Mouse (Mus musculus) common myeloid progenitor, adult 5-6 weeks (primary cell): ENCODE results near the gene Pde1a. TPM values are rescaled to one million over a fixed set of nuclear protein-coding genes. Genes with fewer than 3 reads are reported as not detected.
"Not testable (repeated sequence)": the region's sequence is repeated elsewhere in the genome, so short reads cannot be mapped to it uniquely, and the experiment has no call there.

ENCODE experiments used
- ATAC-seq: replicated peaks from 2 replicates; pipeline ENCODE4 v1.8.0; 2016; ENCODE audit warnings: low read depth, mild to moderate bottlenecking, moderate TSS enrichment, inconsistent platforms; ENCODE audit not compliant: poor library complexity, severe bottlenecking
- total RNA-seq: library from RNA; stranded (forward); fragments of 200-1000, 187-1606 nt; gene quantifications from 2 replicates; pipeline ENCODE4 v1.2.3, GENCODE M21; 2017

The Pde1a gene
- total RNA-seq, 1 experiment from 2014 or later = not detected

DNA sequence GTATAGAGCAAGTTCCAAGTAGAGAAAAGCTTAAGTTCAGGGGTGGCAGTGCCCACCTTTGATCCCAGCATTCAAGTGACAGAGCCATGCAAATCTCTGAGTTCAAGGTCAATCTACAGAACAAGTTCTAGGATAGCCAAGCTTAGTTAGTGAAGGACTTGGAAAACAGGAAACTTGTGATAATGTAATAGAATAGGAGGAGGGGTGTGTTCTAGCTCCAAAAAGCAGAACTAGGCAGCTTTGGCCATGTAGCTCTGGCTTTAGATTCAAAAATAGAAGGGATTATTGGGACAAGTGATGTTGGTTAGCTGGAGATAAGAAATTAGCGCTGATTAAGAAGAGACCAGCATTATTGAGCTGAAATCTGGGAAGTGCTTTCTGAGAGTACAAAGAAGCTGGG, 272.4 kb downstream of the Pde1a start:
- no peak for ATAC-seq

DNA sequence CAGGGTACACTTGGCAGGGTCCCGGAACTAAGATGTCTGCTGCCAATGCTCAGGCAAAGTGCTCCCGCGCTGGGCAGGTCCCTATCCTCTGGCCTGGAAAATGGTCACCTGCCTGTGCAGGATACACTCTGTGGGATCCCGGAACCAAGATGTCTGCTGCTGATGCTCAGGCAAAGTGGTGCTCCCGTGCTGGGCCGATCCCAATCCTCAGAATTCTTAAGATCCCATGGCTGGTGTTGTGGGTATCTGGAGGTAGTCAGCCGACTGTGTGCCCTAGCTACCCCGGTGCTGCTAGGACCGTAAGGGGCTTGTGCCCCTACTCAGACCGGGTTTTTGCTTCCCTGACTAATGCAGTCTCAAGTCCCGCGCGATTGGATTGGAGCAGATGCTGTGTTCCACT, 281.9 kb downstream of the Pde1a start:
- ATAC-seq = not testable (repeated sequence)

DNA sequence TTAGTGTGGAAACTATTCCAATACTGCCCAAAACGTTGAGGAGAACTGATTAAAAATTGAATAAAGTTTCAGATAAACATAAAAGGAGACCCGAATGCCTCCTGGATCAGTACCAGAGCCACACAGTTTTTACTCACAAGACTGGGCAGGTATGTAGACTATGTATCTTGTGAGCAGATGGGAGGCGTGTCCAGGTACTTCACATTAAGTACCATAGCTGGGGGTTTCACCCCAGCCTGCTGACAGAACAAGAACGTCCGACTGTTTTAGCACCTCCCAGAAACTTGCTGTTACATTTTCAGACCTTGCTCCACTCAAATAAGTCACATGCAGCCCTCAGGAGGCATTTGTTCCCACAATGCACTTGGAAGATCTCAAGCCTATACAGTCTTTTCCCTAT, 289.7 kb downstream of the Pde1a start:
- ATAC-seq = no peak

DNA sequence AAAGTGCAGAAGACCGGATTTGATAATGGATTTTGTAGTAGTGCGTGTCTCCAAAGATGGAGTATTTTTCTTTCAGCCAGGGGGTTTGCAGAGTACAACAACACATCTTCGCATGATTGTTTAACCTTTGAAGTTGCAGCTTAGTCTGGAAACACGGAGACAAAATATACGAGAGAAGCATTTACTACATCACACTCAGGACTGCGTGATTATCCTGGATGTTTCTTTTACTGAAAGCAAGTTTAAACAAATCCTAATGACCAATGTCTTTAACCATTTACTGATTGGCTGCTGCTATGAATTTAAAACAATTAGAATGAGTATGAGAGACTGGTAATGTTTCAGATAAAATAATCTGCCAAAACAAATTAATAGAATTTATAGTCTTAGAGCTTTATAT, 290.2 kb downstream of the Pde1a start:
- ATAC-seq = no peak

DNA sequence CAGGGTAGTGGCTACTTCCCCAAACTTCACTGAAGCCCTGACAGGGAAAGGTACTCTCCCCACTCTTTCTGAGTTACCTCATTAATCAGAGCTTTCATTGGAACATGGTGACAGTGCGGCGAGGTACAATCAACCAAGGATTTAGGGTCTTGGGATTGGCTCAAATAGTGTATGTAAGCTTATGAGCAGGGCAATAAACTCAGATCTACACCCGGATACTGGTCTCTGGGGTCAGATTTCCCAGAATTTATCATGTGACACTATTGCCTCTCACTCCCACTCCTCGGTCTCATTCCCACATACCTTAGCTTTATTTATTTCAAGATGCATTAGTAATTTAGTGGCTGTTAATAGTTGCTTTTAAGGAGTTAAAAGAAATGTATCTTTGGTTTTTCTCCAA, 303.4 kb downstream of the Pde1a start:
- no peak for ATAC-seq

DNA sequence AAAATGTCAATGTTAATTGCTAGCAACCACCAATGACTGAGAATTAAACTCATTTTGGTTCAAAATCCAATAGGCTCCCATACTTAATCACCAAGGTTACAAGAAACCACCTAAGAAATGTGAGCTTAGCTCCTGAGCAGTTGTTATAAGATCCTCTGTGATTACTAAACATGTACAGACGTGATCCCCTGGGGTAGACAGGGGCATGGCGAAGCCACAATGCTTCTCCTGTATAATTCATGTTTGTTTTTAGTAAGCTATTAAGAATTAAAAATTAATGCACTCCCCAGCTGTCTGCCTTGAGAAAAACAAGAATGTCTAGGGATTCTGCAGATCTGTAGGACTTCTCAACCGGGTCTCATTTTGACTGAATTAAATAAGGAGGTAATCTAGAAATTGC, 309.7 kb downstream of the Pde1a start:
- ATAC-seq = no peak

DNA sequence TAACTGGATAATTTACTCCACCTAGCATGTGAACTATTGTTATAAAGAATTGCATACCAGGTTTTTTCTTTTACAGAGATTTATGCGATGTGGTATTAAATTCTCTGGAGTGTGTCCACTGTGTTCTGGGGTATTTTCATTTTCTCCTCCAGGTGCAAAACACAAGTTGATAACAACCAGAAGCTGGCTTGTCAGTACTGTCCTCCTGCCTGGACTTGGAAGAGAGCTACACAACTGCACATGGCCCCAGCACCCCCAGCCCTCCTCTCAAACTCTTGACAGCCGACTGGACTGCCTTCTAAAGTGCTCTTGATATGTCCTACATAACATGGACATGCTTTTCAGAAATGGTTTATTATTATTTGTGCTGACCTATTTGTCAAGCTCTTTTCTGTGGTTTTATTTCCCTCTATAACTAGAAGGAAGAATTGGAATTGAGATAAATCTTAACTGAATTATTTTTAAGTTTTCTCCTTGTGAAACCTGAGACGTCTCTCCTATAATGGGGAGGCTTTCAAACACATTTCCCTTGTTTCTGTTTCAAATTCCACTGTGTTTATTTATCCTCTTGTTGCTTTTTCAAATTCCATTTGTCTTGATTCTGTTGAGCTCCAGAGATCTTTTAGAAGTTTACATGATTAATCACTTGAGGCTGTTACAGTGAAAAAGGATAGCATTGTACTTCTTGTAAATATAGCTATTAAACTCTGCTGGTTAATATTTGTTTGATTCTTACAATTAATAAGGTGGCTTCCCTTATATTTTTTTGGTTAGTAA, 313.4 kb downstream of the Pde1a start:
- ATAC-seq = no peak

DNA sequence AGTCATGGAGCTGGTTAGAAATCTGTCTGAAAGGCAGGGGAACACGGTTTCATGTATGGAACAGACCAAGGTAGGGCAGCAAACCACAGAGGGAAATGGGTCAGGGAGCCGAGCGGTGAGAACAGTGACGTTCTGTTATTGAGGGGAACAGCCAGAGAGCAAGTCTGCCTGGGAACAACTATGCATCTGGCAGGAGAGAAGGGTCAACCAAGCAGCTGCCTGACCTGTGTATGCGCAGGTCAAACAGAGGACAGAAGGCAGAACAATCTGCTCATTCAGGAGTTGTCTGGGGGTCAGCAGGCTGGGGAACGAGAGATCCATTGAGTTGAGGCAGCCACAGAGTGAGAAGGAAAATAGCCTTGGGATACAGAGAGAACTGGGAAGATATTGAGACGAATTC, 330.6 kb downstream of the Pde1a start:
- no peak for ATAC-seq

DNA sequence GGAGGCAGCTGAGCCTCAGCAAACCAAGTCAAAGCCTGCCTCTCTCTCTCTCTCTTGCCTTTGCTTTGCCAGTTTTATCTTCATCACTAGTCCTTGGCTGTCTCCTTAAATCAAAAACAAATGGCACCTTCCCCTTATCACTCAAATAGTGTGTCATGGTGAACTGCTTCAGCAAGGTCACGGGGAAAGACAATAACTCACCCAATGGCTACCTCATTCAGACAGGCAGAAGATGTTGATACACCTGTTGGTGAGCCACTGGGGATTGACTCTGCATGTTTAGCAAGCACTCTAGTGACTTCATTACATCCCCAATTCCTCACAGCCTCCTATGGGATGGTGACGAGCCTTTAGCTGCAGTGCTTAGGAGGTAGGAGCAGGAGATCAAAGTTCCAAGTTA, 331.8 kb downstream of the Pde1a start:
- no peak for ATAC-seq

DNA sequence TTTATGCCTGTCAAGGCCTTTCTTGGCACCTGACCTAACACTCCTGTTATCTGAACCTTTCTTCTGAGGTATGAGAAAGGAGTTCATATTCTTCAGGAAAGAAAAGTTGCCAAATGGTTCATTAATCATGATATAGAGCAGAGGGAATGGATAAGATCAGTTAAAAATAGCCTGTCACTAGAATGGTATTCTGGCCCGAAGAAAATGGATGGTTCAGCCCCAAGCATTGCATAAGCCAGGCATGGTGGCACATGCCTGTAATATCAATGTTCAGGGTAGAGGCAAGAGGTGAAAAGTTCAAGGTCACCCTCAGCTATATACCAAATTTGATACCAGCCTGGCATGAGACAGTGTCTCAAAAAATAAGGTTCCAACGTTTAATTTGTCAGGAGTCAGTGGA, 336.1 kb downstream of the Pde1a start:
- ATAC-seq = no peak

DNA sequence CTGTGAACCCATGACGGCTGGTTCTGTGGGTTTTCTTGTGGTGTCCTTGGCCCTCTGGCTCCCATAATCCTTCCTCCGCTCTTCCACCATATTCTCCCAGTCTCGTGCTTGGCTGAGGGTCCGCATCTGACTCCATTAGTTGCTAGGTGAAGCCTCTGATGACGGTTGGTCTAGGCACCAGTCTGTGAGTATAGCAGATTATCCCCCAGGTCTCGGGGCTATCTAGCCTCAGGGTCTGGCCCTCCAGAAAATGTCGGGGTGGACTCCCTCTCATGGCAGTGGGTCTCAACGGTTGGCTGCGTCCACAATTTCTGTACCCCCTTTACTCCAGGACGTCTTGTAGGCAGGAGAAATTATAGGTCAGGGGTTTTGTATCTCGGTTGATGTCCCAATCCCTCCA, 342.8 kb downstream of the Pde1a start:
- ATAC-seq = no peak

DNA sequence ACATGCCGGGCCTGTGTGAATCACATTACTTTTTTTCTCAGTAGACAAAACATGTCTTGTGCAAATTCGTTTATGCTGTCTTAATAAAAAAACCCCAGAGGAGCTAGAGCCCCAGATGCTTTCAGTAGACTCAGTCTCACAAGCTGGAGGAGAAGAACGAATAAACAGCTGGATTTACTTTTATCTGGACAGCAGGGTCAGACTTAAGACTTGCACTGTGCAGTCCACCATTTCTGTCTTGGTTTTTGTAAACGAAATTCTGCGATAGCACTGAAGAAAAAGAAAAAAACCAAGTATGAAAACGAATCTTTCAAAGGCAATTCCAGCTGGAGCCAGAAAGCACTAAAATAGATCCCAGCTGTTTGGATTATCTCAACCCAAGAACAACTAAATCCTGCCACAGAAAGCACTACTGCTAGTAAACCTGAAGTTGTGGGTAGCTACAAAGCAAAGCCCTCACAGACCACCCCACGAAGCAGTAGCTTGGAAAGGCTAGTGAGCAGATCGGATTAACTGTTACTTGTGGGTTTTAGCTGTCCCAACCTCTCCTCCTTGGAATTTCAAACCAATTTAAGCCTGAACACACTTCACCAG, 343.6 kb downstream of the Pde1a start:
- no peak for ATAC-seq

Other genes with a start within 250 kb of the Pde1a start
- not detected in 2 replicates for gene Prdx6b, start 163.0 kb upstream of the Pde1a start, total RNA-seq
- 66.2 and 105 TPM in 2 replicates for gene Dnajc10, start 186.0 kb upstream of the Pde1a start, total RNA-seq